Mouse (Mus musculus) kidney, embryonic 16.5 days (tissue): ENCODE data around the gene Rnf215. TPM values are rescaled to one million over a fixed set of nuclear protein-coding genes. Genes with fewer than 3 reads are reported as not detected.
"Not testable (repeated sequence)": the region's sequence is repeated elsewhere in the genome, so short reads cannot be mapped to it uniquely, and the experiment has no call there.

Source experiments
- ATAC-seq: fragments of 200-750 bp; cut with Nextera tagmentation; 2 replicates; pipeline ENCODE4 v1.8.0; 2017; ENCODE audit warnings: moderate TSS enrichment; ENCODE audit not compliant: low FRiP score, low TSS enrichment
- H3K27ac ChIP-seq: fragments of 300-500 bp; sonication (generic); 2 replicates; pipeline ENCODE4 v1.5.1; 2014; ENCODE audit warnings: low read length
- H3K27me3 ChIP-seq: fragments of 300-500 bp; sonication (generic); 2 replicates; pipeline ENCODE4 v1.6.1; 2014; ENCODE audit warnings: low read length, control low read depth, mixed read lengths; ENCODE audit not compliant: insufficient read depth
- H3K36me3 ChIP-seq: fragments of 300-500 bp; sonication (generic); 2 replicates; pipeline ENCODE4 v1.6.1; 2014; ENCODE audit warnings: low read length, control low read depth, mixed read lengths; ENCODE audit not compliant: insufficient read depth
- H3K4me1 ChIP-seq: fragments of 300-500 bp; sonication (generic); 2 replicates; pipeline ENCODE4 v1.6.1; 2014; ENCODE audit warnings: low read length, control low read depth, mixed read lengths; ENCODE audit not compliant: insufficient read depth
- H3K4me2 ChIP-seq: fragments of 300-500 bp; sonication (generic); replicated peaks from 2 replicates; pipeline ENCODE4 v1.6.1; 2014; ENCODE audit warnings: low read depth, low read length
- H3K4me3 ChIP-seq: fragments of 300-500 bp; sonication (generic); 2 replicates; pipeline ENCODE4 v1.5.1; 2014; ENCODE audit warnings: mild to moderate bottlenecking, low read length
- H3K9ac ChIP-seq: fragments of 300-500 bp; sonication (generic); replicated peaks from 2 replicates; pipeline ENCODE4 v1.6.1; 2014; ENCODE audit warnings: low read length
- H3K9me3 ChIP-seq: fragments of 300-500 bp; sonication (generic); 2 replicates; pipeline ENCODE4 v1.6.1; 2016; ENCODE audit warnings: low read length, control low read depth
- WGBS: fragments of 180-500 bp; shearing (Covaris S2); extraction: QIAGEN DNeasy Blood & Tissue Kit; methylation state at CpG from one replicate; pipeline ENCODE4 v1.1.7; 2014; 5-methylcytosine and 5-hydroxymethylcytosine counted together
- polyA plus RNA-seq: library from polyadenylated mRNA; unstranded; fragments of >200 nt; fragmentation: Nextera tagmentation; extraction: Ambion mirVana; gene quantifications from 2 replicates; pipeline ENCODE4 v1.2.1, GENCODE M21; 2015

The Rnf215 gene
- polyA plus RNA-seq, 1 experiment from 2014 or later: 28.9 TPM

DNA sequence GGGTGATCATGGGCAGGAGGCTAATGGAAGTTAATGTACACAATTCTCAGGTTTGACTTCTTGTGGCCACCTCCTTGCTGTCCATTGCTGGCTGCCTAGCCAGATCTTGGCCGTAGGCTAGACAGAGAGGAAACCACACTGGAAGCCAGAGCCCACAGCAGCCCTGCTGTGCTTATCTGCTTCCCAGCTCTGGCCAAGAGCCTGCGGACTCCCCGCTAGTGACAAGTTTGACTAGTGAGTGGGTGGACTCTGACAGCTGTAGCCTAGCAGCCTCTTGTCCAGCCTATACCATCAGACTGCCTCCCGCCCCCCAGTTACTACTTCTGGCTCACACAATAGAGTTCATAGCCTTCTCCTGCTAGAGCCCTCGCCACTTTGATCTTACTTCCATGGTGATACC is 15.4 kb upstream of the Rnf215 start:
- H3K4me1 ChIP-seq: peaks cover 9% of the 10 kb centered on the region; the same call in 1 of the 2 replicates
- H3K4me3 ChIP-seq: no peak overlapping the region
- no peak overlapping the region for H3K27ac ChIP-seq
- H3K9me3 ChIP-seq: 0 out of 2 replicates have a peak, but pooled peaks cover 2% of the 10 kb centered on the region
- no peak overlapping the region for H3K4me2 ChIP-seq
- no peak for ATAC-seq
- peaks cover 9% of the 10 kb centered on the region; the same call in 1 of the 2 replicates for H3K27me3 ChIP-seq
- WGBS: 81% methylated on average over 5 of the region's 5 CpGs
- H3K9ac ChIP-seq: no peak overlapping the region
- no peaks in the 10 kb centered on the region for H3K36me3 ChIP-seq

DNA sequence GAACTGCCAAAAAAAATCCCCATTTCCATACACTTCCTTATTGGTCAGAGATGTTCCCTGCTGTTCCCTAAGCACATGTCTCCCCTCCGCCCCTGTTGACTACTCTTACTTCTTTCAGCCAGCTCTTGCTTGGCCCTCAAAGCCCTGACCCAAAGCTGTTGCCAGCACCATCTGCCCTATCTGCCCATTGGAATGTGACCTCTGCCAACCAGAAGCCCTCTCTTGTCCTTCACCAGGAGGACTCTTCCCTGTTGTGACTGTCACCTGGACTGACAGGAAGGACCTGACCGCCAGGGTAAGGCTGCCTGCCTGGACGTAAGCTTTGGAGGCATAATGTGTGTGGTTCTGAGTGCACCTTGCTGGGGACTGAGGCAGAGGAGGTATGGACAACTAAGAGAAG is 13.3 kb upstream of the Rnf215 start:
- no peak overlapping the region for H3K9ac ChIP-seq

DNA sequence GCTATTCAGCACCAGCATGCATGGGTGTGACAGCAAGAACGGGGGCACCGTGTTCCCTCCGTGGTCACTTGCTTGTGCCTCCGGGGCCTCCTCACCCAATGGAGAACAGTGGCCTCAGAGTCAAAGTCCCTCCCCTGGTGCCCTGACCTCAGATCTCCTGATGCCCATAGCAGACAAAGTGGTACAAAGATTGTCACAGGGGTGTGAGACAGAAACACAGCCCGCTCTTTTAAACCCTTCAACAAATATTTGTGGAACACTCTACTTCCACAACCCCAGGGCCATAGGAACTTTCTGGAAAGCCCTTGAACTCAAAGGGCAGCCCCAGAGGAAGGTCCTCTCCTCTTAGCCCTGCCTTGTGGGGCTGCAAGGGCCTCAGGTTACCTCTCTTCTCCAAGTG is 12.8 kb upstream of the Rnf215 start:
- Histone ChIP-seq H3K36me3 (no peaks in the 10 kb centered on the region), H3K9ac (no peak overlapping the region), H3K9me3 (peaks cover 16% of the 10 kb centered on the region), H3K27me3 (peaks cover 9% of the 10 kb centered on the region; the same call in 1 of the 2 replicates), H3K27ac (no peak overlapping the region), H3K4me3 (no peak overlapping the region), H3K4me2 (no peak overlapping the region), H3K4me1 (peaks cover 9% of the 10 kb centered on the region; the same call in 1 of the 2 replicates)
- no peak for ATAC-seq
- 79% methylated on average over 5 of the region's 5 CpGs for WGBS

More for the DNA sequence above, 13.3 kb upstream of the Rnf215 start:
- Histone ChIP-seq H3K36me3 (no peaks in the 10 kb centered on the region), H3K4me1 (peaks cover 9% of the 10 kb centered on the region; the same call in 1 of the 2 replicates), H3K4me2 (no peak overlapping the region), H3K4me3 (no peak overlapping the region), H3K27ac (no peak overlapping the region), H3K9me3 (peaks cover 12% of the 10 kb centered on the region), H3K27me3 (peaks cover 9% of the 10 kb centered on the region; the same call in 1 of the 2 replicates)
- ATAC-seq: no peak
- WGBS: 79% methylated on average over 3 of the region's 3 CpGs

DNA sequence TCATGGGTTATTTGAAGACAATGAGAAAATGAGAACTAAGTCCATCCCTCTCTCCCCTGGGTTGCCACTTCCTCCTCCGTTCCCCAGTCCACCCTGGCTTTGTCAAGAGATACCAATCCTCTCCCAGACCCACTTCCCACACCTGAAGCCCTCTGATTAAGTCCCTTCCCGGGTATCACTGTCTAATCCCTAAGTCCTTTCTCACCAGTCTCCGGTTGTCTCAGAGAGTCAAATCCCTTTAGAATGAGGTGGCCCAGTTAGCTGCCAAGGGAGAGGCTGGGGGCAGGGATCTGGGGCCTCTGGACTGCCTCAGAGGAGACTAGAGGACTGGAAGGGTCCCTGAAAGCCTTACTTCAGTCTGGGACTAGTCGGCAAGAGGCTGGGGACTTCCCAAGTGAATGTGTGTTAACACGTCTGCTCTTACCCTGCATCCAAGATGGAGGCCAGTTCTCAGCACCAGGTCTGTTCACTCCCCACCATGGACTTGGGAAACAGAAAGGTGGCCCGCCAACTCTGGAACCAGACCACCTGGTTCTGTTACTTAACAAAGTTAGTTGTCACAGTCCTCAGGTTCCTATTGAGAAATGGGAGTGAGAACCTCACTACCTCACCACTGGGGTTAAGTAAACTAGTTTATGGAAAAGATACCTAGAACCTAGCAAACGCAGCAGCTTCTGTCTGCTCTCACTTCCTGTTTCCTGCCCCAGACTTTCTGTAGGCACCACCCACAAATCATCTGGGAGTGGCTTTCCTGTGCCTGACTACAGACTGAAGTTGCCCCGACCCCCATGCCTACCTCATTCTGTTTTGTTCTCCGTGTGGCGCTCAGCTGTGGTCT is 12.0 kb upstream of the Rnf215 start, which contains the start of gene Sec14l2:
Gene Sec14l2, minus strand, starts transcription at position 674 of the 838 bp plus-strand sequence.
- H3K9me3 ChIP-seq: peaks cover 16% of the 10 kb centered on the region
- peaks cover 3% of the 10 kb centered on the region; the same call in 1 of the 2 replicates for H3K4me1 ChIP-seq
- 80% methylated on average over 10 of the region's 10 CpGs for WGBS

GRCm38 (mm10) chr11:4123922-4124321 is 11.1 kb upstream of the Rnf215 start:
- ATAC-seq: no peak
- no peak overlapping the region for H3K9ac ChIP-seq
- 58% methylated on average over 5 of the region's 5 CpGs for WGBS
- H3K9me3 ChIP-seq: peaks cover 16% of the 10 kb centered on the region
- H3K4me3 ChIP-seq: no peak overlapping the region
- H3K27me3 ChIP-seq: peaks cover 8% of the 10 kb centered on the region; the same call in 1 of the 2 replicates
- H3K27ac ChIP-seq: no peak overlapping the region
- no peak overlapping the region for H3K4me2 ChIP-seq
- H3K4me1 ChIP-seq: no peaks in the 10 kb centered on the region
- no peaks in the 10 kb centered on the region for H3K36me3 ChIP-seq

More for the DNA sequence above, 12.0 kb upstream of the Rnf215 start, which contains the start of gene Sec14l2:
- no peaks in the 10 kb centered on the region for H3K36me3 ChIP-seq
- no peak within 1 kb of the TSS for H3K4me2 ChIP-seq
- H3K27me3 ChIP-seq: peaks cover 9% of the 10 kb centered on the region; the same call in 1 of the 2 replicates
- H3K4me3 ChIP-seq: no peak within 1 kb of the TSS
- no peak within 1 kb of the TSS for H3K9ac ChIP-seq
- ATAC-seq: no peak
- H3K27ac ChIP-seq: no peak within 1 kb of the TSS

DNA sequence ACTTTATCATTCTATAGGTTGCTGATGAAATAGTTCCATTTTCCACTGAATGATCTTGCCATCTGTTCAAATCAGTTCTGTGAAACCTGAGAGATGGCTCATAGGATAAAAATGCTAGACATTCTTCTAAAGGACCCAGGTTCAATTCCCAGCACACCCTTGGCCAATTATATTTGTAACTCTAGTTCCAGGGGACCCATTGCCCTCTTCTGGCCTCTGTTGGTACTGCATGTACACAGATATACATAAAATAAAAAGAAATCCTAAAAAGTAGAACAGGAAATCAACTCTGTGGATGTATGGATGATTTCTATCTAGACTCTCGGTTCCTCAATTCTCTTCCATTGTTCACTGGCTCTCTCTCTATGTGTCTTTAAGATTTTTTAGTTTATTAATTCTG is 7.9 kb upstream of the Rnf215 start:
- H3K4me2 ChIP-seq: no peak overlapping the region
- no peak overlapping the region for H3K27ac ChIP-seq
- 93% methylated on average over 1 of the region's 1 CpGs for WGBS
- no peaks in the 10 kb centered on the region for H3K4me1 ChIP-seq
- H3K27me3 ChIP-seq: no peaks in the 10 kb centered on the region
- peaks cover 16% of the 10 kb centered on the region for H3K9me3 ChIP-seq
- no peak for ATAC-seq
- H3K4me3 ChIP-seq: no peak overlapping the region
- no peak overlapping the region for H3K9ac ChIP-seq
- no peaks in the 10 kb centered on the region for H3K36me3 ChIP-seq

DNA sequence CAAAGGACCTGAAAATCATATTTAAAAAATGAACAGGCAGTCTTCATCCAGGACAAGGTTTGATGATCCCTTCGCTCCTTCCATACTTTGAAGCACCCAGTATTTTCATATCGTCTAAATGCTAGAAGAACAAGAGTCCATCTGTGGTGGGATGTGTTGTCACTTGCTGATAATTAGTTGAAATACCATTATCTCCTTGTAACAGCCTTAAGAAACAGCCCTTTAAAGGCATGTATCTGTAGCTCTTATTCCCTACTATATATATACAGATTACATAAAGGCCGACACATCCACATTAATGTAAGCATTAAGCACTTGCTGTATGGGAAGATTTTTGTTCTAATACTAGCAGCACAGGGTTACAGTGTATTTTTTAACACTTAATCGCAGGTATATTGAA is 6.5 kb upstream of the Rnf215 start:
- not testable (repeated sequence) for H3K27me3 ChIP-seq, H3K9ac ChIP-seq, H3K36me3 ChIP-seq, H3K4me2 ChIP-seq, ATAC-seq, H3K27ac ChIP-seq, H3K4me3 ChIP-seq, H3K4me1 ChIP-seq
- H3K9me3 ChIP-seq: peaks cover 16% of the 10 kb centered on the region
- WGBS: 96% methylated on average over 4 of the region's 4 CpGs

GRCm38 (mm10) chr11:4133450-4133849 is 1.6 kb upstream of the Rnf215 start:
- Histone ChIP-seq H3K9me3 (no peaks in the 10 kb centered on the region), H3K27me3 (no peaks in the 10 kb centered on the region), H3K9ac (no peak overlapping the region), H3K36me3 (no peaks in the 10 kb centered on the region; the same call in 1 of the 2 replicates), H3K4me1 (peaks cover 10% of the 10 kb centered on the region), H3K4me2 (no peak overlapping the region), H3K27ac (no peak overlapping the region), H3K4me3 (no peak overlapping the region)
- 62% methylated on average over 3 of the region's 3 CpGs for WGBS
- ATAC-seq: no peak

GRCm38 (mm10) chr11:4134400-4134799 is 602 bp upstream of the Rnf215 start:
- no peaks in the 10 kb centered on the region for H3K27me3 ChIP-seq
- H3K9ac ChIP-seq: 0 out of 2 replicates have a peak overlapping the region, but pooled peaks have one; percentile 48
- peak overlapping the region; percentile 81; the same call in 1 of the 2 replicates for H3K4me2 ChIP-seq
- no peak for ATAC-seq
- no peaks in the 10 kb centered on the region; the same call in 1 of the 2 replicates for H3K36me3 ChIP-seq
- H3K9me3 ChIP-seq: no peaks in the 10 kb centered on the region
- no peak overlapping the region for H3K27ac ChIP-seq
- no peak overlapping the region for H3K4me3 ChIP-seq
- 56% methylated on average over 6 of the region's 6 CpGs for WGBS
- peaks cover 10% of the 10 kb centered on the region for H3K4me1 ChIP-seq

DNA sequence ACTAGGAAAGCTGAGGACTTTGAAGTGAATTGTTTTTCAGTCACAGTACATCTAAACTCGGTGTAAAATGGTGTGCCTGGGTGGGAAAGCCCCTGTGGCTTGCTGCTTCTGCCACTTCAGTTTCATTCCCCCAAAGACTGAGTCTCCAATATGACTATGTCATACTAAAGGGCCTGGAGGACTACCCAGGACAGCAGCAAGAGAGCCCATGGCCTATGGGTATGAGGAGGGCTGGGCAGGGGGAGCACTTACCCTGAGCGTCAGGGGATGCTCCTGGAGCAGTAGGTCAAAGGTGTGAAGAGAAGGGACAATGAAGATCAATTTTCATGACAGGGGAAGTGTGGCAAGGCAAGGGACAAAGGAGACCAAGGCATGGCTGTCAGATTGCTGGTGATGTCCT is 4.0 kb downstream of the Rnf215 start:
- no peak overlapping the region for H3K4me2 ChIP-seq
- no peak for ATAC-seq
- H3K27me3 ChIP-seq: no peaks in the 10 kb centered on the region
- WGBS: 47% methylated on average over 2 of the region's 2 CpGs
- H3K9ac ChIP-seq: no peak overlapping the region
- H3K27ac ChIP-seq: no peak overlapping the region
- no peak overlapping the region for H3K4me3 ChIP-seq
- no peaks in the 10 kb centered on the region for H3K9me3 ChIP-seq
- peaks cover 38% of the 10 kb centered on the region for H3K36me3 ChIP-seq
- H3K4me1 ChIP-seq: peaks cover 10% of the 10 kb centered on the region
